Mouse (Mus musculus) CD4-positive, CD25-positive, alpha-beta regulatory T cell, adult 2 months (primary cell): ENCODE results near the gene Fam185a.

Experiments
- DNase-seq: peaks from one replicate; pipeline ENCODE4 v3.0.0-alpha.2; 2012; ENCODE audit warnings: low read depth, low spot score

Fam185a gene

DNA sequence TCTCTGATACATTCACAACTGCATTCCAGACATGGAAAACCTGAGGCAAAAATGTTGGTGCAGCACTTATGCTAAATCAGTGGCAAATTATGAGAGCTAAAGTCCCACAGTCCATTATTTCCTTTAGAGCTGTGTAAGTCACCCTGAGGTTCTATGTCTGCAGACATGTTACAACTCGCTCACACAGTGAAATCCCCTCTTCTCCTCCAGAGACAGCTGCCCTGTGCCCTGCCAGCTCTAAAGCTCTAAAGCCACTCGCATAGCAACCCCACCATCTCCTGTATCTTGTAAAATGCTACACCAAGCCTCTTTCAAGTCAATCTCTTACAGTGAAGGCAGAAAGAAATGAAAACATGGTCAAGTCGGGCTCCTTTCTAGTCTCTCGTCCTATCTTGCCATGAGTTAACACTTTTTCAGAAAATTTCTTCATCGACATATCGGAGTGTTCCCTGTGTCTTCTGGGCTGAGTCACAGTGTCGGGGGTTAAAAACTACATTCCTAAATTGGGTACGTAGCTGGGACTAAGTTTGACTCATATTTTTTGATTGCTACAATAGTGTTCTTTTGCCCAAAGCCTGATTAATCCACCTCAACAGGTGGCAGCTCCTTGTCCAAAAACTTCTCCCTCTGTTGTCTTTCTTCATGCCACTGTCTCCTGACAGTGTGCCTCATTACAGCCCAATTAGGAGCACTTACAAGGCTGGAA, 68.7 kb downstream of the Fam185a start:
- DNase-seq: no peak

DNA sequence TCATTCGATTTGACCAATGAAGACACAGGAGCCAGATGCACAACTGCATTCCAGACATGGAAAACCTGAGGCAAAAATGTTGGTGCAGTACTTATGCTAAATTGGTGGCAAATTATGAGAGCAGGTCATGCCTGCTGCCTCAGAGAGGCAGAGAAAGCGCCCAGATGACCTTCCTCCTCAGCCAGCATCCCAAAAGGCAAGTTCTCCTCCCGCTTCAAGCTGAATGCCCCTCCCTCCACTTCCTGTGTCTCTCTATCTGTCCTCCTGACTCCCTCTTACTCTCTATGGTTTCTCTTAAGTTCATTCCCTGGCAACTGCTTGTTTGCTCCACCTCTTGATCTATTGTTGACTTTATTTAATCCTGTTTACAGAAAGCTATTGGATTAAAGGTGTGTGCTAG, 70.0 kb downstream of the Fam185a start:
- no peak for DNase-seq

DNA sequence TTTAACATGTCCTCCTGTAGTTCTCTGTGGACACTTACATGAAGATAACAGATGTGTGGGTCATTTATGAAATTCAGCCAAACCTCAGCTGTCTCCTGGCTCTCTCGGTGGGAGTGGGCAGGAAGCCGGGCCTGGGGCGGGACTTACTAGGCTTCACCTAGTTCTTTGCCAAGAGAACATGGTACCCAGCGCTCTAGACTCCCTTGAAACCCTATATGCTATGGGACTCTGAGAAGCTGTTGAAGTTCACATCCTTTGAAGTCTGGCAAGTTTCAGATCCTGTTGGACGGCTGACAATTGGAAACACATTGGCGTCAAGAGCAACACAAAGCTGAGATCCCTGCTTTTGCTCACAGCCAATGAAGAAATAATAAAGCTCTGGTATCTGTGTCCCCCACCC, 71.6 kb downstream of the Fam185a start:
- no peak for DNase-seq

DNA sequence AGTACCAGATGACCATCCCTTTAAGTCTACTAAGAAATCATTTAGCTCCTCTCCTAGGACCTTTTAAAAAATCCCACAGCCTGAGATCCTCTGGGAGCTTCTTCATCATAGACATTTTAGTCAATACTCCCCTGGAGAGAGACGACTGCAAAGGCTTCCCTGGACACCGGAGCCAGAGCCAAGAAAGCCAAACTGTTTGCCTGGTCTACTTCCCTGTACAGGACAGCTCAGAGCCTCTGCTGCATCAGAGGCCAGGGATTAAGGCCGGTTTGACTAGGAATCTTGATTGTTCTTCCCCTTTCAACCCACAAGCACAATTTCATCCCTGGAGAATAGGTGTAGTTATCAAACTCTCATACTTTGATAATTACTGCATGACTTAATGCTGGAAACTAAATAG, 72.1 kb downstream of the Fam185a start:
- no peak for DNase-seq

DNA sequence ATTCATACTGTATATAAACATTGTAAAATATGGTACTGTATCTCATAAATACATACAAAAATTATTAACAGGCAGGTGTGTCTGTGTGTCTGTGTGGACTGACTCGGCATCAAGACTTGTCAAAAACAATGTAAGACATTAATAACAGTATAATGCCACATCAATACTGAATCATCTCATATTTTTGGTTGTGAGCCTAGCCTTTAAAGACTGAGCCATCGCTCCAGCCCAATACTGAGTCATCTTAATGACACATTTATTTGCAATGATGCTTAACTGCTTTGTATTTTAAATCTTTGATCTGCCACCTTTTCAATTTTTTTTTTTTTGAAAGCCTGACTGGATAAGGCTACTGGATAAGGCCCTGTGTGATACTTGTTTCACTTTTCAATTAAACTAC, 73.7 kb downstream of the Fam185a start:
- DNase-seq: no peak

DNA sequence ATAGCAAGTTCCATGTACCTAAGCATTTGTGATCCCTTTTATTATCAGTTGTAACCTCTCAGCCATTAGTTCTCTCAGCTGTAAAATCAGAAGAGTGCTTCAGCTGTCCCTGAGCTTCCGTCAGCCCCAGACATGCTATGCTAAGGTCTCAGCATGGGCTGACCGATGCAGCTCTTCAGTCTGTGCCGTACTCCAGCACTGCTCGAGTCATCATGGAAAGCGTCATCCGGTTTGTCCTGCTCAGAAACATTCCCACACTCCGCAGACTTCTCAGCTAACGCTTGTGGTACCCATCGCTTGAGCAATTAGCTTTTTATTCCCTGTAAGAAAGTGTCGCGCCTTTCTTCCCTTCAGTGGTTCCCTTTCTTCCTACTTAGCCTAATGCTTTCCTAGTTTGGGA, 74.2 kb downstream of the Fam185a start:
- DNase-seq: no peak

DNA sequence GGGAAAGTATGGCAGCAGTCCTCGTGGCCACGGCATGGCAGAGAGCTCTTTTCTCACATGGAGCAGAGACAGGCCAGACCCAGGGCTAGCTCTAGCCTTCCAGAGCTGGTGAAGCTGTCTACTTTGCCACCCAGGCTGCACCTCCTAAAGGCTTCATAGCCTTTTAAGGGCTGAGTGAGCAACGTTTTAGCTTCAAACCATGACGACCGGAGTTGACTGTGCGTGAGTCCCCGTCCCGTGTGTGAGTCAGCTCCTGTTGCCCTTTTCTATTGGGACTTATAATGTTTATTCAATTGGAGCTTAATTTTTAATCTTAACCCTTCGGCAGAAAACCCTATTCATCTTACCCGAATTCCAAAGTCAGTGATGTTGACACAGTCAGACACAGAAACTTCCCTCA, 75.4 kb downstream of the Fam185a start:
- no peak for DNase-seq

DNA sequence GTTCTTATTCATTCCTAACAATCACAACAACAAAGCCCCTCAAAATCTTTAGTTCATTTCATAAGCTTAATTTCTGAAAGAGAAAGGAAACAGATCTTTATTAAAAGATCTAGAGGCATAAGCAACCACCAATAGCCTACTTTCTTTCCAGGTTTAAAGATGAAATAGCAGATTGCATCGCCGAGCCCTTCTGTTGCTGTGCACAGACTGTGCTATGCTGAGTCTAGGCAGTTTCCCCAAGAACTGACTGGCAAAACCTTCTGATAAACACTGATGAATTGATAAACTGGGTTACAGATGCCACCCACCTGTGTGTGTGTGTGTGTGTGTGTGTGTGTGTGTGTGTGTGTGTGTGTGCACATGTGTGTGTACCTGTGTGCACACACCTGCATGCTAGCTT, 76.2 kb downstream of the Fam185a start:
- DNase-seq: no peak

DNA sequence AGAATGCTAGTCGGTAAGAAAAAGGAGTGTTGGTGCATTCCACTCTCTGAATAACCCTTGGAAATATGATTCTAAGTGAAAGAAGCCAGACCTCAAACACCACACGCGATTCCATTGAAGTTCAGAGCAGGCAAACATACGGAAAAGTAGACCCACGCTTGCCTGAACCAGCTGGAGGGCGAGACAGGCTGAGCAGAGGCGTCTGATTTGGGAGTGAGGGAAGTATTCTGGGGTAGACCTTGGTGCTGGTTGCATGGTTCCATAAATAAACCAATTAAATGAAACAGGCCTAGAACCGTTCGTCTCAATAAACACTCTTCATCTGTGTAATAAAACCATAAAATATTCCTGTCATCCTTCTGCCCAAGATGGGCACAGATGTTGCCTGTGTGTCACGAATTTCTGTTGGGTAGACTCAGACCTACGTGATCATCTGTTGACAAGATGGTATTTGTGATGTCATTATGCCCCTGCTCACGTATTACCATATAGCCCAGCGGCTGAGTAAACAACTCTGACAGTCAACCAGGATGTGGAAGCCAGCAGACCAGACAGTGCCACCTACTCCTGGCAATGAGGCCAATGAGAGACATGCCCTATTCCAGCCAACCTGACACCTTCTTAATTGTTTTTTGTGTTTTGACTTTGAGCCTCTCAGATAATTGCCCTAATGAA, 78.3 kb downstream of the Fam185a start:
- DNase-seq: no peak

DNA sequence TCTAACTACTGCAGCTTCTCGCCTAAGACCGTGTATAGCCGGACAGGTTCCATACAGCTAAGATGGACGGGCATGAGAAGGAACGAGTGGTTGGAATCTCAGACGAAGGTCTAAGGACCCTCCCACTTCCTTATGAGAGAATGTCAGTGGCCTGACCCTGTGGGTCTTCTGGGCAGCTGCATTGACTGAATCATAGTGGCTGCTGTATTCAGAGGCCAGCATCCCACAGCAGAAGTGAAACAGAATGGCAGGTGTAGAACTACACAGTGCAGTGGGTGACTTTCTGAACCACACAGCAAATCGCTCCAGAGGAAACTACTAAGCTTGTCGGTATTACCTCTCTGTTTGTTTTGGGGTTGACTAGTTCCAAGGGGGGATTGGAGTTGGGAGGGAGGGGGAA, 80.4 kb downstream of the Fam185a start:
- DNase-seq: no peak

DNA sequence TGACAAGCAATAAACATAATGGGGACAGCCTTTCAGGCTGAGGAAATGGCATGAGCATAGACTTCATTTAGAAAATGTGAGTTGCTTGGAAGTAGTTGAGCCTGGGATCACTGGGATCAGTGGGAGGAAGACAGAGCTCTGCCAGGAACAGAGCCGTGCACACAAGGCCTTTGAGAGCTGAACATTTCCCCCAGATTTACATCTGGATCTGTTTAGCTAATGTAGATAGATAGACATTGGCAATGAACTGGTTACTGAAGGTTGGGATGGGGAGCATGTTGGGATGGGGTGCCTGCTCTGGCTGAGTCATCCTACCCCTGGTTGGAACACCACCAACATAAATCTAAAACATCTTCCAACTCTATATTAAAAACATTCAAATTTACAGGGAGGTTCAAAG, 82.1 kb downstream of the Fam185a start:
- DNase-seq: no peak

DNA sequence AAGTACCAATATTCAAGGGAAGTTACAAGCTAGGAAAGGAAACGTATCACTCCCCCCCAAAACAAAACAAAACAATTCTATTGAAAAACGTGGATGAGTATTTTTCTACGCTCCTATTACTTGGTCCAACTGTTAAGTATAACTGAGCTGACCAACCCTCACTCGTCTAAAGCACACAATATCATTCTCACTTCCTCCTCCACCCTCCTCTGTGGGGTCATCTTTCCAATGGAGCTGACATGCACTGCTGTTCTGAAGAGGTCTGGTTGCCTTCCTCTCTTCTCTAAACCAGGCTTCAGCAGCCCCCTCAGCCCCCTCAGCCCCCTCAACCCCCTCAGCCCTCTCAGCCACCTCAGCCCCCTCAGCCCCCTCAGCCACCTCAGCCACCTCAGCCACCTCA, 85.0 kb downstream of the Fam185a start:
- no peak for DNase-seq

DNA sequence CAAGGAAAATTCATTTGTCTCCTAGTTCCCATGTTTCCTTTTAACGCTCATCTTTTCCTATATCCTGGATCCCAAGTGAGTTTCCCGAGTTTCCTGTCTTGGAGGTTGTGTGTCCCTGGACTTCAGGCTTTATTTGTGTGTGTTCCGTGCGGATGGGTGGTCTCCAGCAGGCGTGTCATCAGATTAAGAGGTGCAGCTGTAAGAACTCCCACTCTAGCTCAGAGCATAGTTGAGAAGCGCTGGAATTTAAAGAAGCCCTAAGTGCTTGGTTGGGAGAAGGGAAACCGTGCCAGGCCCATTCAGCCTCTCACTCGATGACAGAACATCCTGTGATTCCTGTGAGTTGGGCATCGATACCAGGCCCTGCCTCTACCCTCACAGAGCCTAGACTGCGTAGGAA, 88.6 kb downstream of the Fam185a start:
- DNase-seq: no peak

DNA sequence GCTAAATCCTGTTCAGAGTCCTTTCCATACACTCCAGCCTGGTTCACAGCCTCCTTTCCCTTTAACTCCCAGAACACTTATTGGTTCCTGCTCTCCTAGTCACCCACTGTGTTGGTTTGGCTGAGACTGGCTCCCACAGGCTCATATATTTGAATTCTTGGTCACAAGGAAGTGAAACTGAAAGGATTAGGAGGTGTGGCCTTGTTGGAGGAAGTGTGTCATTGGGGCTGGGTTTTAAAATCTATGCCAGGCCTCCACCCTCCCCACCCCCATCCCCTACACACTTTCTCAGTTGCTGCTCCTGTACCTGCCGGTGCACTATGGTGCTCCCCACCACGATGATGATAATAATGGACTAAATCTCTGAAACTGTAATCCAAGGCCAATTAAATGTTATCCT, 92.8 kb downstream of the Fam185a start:
- peak; percentile 27 for DNase-seq

DNA sequence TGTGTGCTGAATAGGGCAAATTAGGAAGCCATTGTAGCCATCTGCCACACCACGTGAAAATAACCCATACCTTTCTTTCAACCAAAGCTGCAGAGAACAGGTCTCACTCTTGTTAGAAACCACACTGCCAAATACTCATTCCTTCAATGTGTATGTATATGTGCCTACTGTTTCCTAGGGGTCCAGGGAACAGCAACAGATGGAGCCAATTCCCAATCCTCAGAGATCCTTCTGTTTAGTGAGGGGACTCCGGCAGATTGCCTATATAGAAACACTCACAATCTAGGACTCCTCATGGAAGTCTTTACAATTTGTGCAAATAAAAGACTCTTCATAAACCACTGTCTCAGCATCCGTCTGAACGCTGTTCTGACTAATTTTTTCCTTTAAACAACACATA, 93.4 kb downstream of the Fam185a start:
- DNase-seq: no peak

DNA sequence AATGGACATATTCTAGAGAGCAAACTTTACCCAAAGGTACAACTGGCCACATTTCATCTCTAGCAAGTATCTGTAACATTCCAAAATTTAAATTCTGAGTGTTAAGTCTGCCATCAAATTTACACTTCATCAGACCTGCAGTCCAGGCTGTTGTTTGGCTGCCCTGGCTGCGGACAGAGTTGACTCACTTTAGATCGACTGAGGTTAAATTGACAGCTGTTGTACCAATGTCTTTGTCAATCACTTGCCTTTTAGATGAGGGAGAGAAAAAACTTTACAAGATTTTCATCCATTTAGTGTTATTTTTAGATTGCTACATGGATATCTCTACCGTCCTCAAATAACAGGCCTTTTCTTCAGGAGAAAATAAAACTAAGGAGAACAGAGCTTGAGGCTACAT, 94.4 kb downstream of the Fam185a start:
- DNase-seq: no peak

DNA sequence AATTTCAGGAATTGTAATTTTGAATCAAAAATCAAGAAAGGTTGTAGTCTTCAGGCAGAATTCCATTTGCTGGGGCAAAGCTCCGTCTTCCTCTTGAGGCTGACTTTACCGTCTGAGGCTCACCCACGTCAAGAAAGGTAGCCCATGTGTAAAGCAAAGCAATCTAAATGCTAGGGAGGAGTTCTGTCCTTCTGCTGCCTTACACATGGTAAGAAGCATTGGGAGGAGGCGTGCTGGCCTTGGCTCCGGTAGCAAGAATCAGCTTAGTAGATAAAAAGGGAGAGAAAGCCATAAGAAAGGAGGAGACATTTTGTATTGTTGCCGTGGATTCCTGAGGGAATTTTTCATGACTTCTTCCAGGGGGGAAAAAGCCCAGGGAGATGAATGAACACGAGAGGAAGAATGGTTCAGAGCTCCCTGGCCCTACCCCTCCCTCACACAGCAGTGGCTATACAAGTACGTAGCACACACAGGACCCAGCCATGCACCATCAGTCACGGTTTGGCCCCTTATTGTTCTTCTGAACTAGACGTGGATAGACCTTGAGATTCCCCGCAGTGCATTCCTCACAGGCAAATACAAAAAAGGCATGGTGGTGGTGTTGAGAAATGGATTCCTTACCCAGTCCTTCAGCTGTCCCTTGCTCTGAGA, 102.2 kb downstream of the Fam185a start:
- DNase-seq: no peak

DNA sequence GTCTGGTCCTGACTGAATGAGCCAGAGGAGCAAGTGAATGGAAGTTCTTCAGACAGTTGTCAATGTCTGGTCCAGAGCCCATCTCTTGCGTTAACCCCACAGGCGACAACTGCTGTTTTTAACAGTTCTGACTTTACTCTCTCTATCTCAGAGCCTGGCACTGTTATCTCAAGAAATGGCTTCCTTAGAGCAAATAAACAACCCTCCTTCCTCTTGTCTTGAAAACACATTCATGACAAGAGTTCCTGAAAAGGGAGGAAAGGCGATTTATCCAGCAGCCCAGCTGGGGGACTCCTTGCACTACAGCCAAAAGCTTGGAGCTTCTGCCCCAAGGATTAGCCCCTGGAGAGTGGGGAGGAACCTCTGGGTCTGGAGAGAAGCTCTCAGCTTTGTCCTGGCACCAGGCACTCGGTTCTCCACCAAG, 102.7 kb downstream of the Fam185a start:
- DNase-seq: no peak

DNA sequence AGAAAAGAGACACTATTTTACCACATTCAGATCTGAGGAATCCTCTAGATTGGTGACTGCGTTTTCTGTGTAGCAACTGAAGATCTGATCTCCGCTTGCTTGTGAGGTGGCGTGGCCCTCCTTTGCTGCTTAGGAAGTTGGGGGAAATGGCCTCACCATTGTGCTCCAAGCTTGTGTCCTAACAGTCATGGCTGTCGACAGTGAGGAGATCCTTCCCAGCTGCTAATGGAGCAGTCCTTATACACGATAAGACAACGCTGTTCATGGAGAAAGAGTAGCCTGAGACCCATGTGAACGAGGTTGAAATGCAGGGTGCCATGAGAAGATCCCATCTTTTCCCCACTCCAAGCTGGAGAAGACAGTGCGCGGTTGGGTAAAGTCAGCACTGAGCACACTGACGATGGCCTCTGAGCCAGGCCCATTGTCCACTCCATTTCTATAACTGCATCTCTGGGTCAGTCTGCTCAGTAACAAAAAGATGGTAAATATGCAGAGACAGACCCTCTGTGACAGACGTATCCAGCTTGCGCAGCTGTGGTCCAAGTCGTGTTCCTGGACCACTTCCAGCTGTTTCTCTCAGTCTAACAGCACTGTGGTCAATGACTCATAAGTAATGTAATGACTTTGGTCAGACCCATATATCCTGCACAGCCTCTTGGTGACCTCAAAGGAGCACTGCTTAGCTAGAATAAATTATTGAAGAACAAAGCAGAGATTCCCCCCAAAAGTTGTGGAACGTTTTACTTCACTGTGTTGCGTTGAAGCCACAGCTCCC, 103.5 kb downstream of the Fam185a start:
- DNase-seq: no peak

DNA sequence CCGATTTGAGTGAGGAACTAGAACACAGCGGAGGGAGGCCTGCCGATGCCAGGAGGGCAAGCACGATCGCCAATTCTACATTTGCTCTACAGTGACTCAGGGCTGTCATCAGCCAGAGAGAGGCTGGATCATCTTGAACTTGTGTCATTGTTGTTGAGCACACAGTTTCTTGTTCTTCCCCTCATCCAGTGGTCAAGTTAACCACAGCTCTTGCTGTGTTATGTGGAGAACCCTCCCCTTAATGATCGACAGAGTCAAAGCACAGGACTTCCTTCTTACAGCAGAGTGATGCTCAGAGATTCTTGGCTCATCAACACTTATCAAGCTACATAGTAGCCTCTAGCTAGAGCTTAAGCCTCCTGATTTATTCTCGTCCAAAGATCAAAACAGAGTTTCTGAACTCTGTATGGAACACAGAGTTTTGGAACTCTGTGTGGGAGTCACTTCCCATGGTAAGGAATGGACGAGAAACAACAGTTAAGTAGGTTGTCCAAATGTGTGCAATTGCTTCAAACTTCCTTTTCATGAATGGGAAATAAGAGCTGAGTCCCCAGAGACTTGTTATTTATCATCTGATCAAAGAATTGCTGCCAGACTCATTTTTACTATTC, 104.5 kb downstream of the Fam185a start:
- no peak for DNase-seq
